Mouse (Mus musculus): ENCODE results near the gene Gfod2.

Gene Gfod2

DNA sequence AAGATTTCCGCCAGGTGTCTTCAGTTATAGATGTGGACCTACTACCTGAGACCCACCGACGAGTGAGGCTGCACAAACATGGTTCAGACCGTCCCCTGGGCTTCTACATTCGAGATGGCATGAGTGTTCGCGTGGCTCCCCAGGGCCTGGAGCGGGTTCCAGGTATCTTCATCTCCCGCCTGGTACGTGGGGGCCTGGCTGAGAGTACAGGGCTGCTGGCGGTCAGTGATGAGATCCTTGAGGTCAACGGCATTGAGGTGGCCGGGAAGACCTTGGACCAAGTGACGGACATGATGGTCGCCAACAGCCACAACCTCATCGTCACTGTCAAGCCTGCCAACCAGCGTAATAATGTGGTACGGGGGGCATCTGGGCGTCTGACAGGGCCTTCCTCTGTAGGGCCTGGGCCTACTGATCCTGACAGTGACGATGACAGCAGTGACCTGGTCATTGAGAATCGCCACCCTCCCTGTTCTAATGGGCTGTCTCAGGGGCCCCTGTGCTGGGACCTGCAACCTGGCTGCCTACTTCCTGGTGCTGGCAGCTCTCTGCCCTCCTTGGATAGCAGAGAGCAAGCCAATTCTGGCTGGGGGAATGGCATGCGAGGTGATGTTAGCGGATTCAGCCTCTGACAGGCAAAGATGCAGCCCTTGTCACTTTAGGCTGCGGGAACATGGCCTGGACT, 55.6 kb downstream of the Gfod2 start:
- DNase-seq (ENCODE audit: low spot score), result no peak

- peak; percentile 34 for DNase-seq (ENCODE audit: low spot score)
These were observed 56.5 kb downstream of the Gfod2 start for GRCm38 (mm10) chr8:105702001-105702401.

DNA sequence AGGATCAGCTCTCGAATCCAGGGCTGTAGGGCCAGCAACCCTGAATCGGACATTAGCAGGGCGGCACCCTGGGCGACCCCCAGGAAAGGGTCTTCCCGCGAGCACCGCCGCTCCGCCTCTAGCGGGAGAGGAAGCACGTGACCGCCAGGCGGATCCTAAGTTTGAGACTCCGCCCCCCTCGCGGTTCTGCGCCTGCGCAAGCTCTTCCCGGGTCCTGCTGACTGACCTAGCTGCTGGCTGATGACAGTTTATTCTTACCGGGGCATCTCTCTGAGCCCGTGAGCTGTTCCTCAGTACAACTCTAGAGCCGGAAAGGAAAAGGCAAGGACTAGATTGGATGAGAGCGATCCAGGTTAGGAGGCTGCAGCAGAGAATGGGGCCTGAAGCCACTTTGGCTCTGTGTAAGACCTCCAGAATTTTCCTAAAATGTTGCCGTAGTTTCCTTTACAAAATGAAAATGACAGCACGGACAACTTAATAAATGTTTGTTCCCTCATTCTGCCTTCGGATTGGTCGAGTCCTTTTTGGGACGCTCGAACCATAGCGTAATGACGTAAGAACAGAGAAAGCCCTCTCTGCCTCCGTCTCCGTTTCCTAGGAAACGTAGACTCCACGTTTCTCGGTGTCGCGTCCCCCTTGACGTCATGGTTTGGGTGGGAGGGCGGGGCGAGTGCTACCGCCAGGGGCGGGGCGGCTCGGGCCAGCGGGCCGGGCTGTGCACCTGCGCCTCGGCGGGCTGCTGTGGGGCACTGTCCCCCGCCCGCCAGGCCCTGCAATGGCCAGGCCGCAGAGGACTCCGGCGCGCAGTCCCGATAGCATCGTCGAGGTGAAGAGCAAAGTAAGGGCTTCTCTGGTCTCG, 57.3 kb downstream of the Gfod2 start, which contains the start of the genes Acd and Pard6a:
TSS of gene Acd (minus strand) at position 137 of the 859 bp plus-strand sequence.
TSS of gene Pard6a (plus strand) at position 183 of the 859 bp plus-strand sequence.
- DNase-seq (ENCODE audit: low spot score), result peak; percentile 98

GRCm38 (mm10) chr8:105700566-105700965, 57.9 kb downstream of the Gfod2 start:
- DNase-seq (ENCODE audit: low spot score), result peak; percentile 66

DNA sequence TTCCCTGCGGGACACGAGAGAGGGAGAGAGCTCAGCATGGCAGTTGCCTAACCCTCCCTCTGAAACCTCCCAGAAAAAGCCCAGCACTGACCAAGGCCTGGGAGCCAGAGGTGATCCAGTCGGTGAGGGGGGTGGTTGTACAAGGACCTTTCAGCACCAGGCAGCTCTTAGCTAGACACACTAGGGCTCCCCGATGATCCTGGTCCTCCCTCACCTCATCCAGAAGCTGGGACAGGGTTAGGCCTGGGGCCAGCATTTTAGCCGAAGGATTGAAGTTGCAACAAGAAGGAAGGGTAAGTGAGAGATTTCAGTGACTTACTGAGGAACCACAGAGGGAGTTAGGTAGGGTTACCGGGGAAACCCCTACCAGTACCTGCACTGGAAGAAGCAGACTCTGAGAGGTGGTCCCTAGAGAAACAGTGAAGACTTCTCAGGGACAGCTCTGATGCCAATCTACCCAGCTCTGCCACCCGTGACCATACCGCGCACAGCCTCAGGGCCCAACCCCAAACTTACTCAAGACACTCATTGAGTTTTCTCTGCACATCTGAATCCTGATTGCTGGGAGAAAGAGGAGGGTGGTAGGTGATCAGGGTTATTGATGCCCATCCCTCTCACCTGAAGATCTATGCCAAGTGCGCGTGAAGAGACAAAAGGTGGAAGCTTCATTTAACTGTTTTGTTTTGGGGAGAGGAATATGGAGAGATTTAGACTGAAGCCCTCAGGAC, 58.8 kb downstream of the Gfod2 start:
- no peak for DNase-seq (ENCODE audit: low spot score)

GRCm38 (mm10) chr8:105698734-105699133, 59.7 kb downstream of the Gfod2 start:
- DNase-seq (ENCODE audit: low spot score), result no peak

DNA sequence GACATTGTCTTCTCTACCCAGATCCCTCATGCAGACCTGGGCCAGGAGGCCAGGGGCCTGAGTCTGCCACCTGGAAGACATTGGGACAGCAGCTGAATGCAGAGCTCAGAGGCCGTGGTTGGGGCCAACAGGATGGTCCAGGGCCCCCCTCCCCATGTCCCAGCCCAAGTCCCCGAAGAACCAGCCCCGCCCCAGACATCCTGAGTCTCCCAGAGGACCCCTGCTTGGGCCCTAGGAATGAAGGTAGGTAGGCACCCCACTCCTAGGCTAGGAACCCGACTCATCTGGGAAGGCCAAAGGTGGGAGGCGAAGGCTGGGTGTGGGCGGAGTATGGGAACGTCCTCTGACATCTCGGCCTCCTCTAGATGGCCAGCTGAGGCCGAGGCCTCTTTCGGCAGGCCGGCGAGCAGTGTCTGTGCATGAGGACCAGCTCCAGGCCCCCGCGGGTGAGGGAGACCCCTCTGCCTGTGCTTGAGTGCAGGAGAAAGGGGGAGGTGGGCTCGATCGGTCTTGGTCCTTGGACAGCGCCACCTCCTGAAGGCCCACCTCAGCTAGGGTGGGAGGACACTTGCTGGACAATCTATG, 61.2 kb downstream of the Gfod2 start:
- no peak for DNase-seq (ENCODE audit: low spot score)

DNA sequence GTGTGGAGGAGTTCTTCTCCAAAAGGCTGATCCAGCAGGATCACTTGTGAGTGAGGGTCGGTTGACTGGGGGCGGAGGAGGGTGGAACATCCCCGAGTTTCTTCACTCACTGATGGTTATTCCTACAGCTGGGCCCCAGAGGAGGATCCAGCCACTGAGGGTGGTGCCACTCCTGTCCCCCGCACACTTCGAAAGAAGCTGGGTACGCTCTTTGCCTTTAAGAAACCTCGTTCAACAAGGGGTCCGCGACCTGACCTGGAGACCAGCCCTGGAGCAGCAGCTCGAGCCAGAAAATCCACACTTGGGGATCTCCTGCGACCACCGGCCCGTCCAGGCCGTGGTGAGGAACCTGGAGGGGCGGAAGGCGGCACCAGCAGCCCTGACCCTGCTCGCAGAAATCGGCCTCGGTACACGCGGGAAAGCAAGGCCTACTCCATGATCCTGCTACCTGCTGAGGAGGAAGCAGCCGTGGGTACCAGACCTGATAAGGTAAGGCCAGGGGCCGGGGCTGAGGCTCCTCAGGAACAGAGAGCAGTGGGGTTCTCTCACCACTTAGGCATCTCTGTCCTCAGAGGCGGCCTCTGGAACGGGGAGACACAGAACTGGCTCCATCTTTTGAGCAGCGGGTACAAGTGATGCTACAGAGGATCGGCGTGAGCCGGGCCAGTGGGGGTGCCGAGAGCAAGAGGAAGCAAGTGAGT, 63.2 kb downstream of the Gfod2 start:
- DNase-seq (ENCODE audit: low spot score), result no peak

DNA sequence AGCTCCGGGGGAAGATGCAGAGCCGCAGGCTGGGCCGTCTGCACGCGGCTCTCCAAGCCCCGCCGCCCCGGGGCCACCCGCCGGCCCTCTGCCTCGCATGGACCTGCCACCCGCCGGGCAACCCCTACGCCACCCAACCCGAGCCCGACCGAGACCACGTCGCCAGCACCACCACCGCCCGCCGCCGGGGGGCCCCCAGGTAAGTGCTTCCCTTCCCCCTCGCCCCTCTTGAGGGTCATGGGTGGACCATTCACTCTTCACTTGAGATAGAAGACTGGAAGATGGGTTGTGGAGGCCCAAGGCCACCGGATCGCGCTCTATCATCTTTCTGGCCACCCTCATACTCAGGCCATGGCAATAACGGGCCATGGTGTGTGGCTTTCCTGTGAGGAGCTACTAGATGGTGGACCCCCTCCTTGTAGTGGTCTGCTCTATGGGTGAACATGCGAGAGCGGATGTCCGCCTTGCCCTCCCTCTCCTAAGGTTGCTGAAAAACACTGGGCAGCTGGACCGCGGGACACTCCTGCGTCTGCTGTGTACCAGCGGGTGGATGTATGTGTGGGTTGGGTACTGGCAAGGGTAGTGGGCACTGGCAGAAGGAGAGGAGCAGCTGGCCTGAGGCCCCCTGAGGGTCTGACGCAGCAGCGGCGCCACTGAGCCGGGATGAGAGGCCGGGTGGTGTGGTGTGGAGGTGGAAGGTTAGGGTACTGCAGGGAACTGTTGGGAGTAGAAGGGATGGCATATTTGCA, 64.2 kb downstream of the Gfod2 start:
- no peak for DNase-seq (ENCODE audit: low spot score)

DNA sequence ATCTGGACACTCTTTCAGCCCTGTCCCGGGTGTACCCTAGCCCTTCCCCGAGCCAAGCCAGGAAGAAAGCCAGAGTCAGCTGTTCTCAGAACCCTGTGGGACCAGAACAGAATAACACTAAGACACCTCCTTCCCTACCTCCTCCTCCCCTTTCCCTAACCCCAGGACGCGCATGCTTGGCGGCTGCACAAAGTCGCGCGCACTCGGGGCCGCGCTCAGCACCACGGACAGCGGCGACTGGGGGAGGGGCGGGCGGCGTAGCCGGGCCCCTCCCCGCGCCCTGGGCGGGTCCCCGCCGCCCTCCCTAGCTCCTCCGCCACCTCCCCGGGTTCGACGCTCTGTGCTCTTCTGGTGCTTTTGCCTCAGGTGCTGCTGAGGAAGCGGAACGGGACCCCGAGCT, 64.8 kb downstream of the Gfod2 start:
- DNase-seq (ENCODE audit: low spot score), result peak; percentile 56

GRCm38 (mm10) chr8:105692449-105693182, 65.8 kb downstream of the Gfod2 start:
- DNase-seq (ENCODE audit: low spot score), result no peak

DNA sequence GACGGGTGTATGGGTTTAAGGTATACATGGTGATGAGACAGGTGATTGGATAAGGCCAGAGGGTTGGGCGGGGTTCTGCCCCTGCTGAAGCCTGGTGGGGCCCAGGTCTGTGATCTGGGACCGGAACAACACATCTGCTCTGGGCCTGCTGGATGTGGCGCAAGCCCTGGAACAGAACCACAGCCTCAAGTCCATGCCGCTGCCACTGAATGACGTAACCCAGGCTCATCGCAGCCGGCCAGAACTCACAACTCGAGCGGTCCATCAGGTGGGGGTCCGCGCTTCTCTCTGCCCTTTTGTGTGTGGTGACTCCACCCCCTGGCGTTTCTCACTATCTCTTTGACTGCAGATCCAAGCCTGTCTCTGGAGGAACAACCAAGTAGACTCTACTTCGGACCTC, 67.5 kb downstream of the Gfod2 start:
- no peak for DNase-seq (ENCODE audit: low spot score)

- DNase-seq (ENCODE audit: low spot score), result no peak
These were observed 68.5 kb downstream of the Gfod2 start for GRCm38 (mm10) chr8:105689983-105690360.

- DNase-seq (ENCODE audit: low spot score), result no peak
These were observed 69.0 kb downstream of the Gfod2 start for GRCm38 (mm10) chr8:105689256-105689982.

- DNase-seq (ENCODE audit: low spot score), result no peak
These were observed 70.2 kb downstream of the Gfod2 start for GRCm38 (mm10) chr8:105688242-105688752.

- DNase-seq (ENCODE audit: low spot score), result no peak
These were observed 71.0 kb downstream of the Gfod2 start for GRCm38 (mm10) chr8:105687512-105687911.

DNA sequence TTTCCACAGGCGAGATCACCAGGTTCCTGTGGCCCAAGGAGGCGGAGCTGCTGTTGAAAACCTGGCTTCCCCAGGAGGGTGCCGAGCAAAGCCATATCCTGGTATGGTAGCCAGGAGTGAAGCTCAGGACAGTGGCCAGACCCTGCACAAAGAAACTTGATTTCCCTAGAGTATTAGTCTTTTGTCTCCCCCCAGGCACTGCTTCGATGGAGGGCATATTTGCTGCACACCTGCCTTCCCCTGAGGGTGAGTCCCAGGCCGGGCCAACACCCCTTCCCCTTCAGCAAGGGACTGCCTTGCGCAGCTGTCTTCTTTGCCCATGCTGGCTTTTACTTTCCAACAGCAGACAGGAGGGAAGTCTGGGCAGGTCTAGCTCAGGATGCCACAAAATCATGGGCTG, 71.9 kb downstream of the Gfod2 start:
- no peak for DNase-seq (ENCODE audit: low spot score)

GRCm38 (mm10) chr8:105685796-105686308, 72.6 kb downstream of the Gfod2 start, which contains the start of gene Carmil2:
Gene Carmil2, plus strand, starts transcription at chr8:105686274.
- DNase-seq (ENCODE audit: low spot score), result peak; percentile 50

GRCm38 (mm10) chr8:105685325-105685724, 73.1 kb downstream of the Gfod2 start:
- DNase-seq (ENCODE audit: low spot score), result no peak
